Mouse (Mus musculus) CH12.LX (cell line): ENCODE results near the gene Msrb2.

Source experiments
- CHD2 ChIP-seq: IDR thresholded peaks from 2 replicates; pipeline ENCODE4 v1.6.1; 2011; ENCODE audit warnings: low read length, improper control_type of control experiment
- CTCF ChIP-seq, 2 experiments: IDR thresholded peaks in 1 of 2; conservative IDR thresholded peaks in 1 of 2; 2 replicates each; pipeline ENCODE4 v1.5.1; 2011 to 2012; ENCODE audit warnings: low read depth in 2 of 2, low read length in 2 of 2, improper control_type of control experiment in 1 of 2, inconsistent platforms in 1 of 2, mild to moderate bottlenecking in 1 of 2, moderate library complexity in 1 of 2
- ETS1 ChIP-seq: conservative IDR thresholded peaks from 2 replicates; pipeline ENCODE4 v1.6.1; 2012; ENCODE audit warnings: low read depth, mild to moderate bottlenecking, inconsistent platforms, low read length, improper control_type of control experiment, moderate library complexity
- JUN ChIP-seq: IDR thresholded peaks from 2 replicates; pipeline ENCODE4 v1.6.1; 2011; ENCODE audit warnings: low read depth, mild to moderate bottlenecking, low read length, improper control_type of control experiment, moderate library complexity; ENCODE audit not compliant: insufficient read depth
- MAFK ChIP-seq: IDR thresholded peaks from 2 replicates; pipeline ENCODE4 v1.6.1; 2011; ENCODE audit warnings: low read length, improper control_type of control experiment; ENCODE audit not compliant: insufficient replicate concordance
- MAZ ChIP-seq: IDR thresholded peaks from 2 replicates; pipeline ENCODE4 v1.6.1; 2012; ENCODE audit warnings: low read depth, mild to moderate bottlenecking, inconsistent platforms, low read length, improper control_type of control experiment, moderate library complexity
- MXI1 ChIP-seq: IDR thresholded peaks from 2 replicates; pipeline ENCODE4 v1.6.1; 2011; ENCODE audit warnings: mild to moderate bottlenecking, low read depth, low read length, improper control_type of control experiment
- POLR2A ChIP-seq: IDR thresholded peaks from 2 replicates; pipeline ENCODE4 v1.6.1; 2011; ENCODE audit warnings: low read depth, mild to moderate bottlenecking, improper control_type of control experiment, low read length
- RAD21 ChIP-seq: IDR thresholded peaks from 2 replicates; pipeline ENCODE4 v1.6.1; 2011; ENCODE audit warnings: low read depth, mild to moderate bottlenecking, low read length, improper control_type of control experiment, moderate library complexity
- USF1 ChIP-seq: IDR thresholded peaks from 2 replicates; pipeline ENCODE4 v1.6.1; 2014; ENCODE audit warnings: low read depth, mild to moderate bottlenecking, inconsistent platforms, low read length, improper control_type of control experiment

DNA sequence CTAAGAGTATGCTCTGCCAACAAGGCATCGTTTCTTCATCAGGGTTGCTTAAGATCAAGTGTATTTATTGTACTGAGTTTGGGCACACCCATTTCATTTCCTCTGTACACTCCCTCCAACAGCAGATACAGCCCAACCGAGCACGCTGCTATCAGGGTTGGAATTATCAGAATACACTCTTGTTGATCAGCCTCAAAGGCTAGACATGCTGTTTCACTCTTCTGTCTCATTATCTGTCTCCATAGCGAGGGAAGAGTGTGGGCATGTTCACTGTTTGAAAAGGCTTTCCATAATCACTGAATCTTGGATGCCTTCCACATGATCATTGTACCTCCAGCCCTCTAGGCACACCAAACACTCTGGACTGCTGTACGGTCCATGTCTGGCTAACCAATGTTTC lies 34.2 kb downstream of the Msrb2 start:
- TF ChIP-seq CHD2 (no peak), POLR2A (no peak), RAD21 (no peak), MXI1 (no peak), ETS1 (no peak), CTCF (conservative IDR thresholded peaks at IDR 0.05 in 1 of 2, IDR thresholded peaks at IDR 0.05 in 1 of 2; ENCODE audit: low read depth in 2 of 2, low read length in 2 of 2) (no peak), JUN (no peak), USF1 (no peak), MAZ (no peak), MAFK (no peak)
